Mouse (Mus musculus) embryonic facial prominence, embryonic 13.5 days (tissue): ENCODE data around the gene 1700023F06Rik. TPM values are rescaled to one million over a fixed set of nuclear protein-coding genes. Genes with fewer than 3 reads are reported as not detected.
"Not testable (repeated sequence)": the region's sequence is repeated elsewhere in the genome, so short reads cannot be mapped to it uniquely, and the experiment has no call there.

Experiments
- ATAC-seq: fragments of 200-750 bp; cut with Nextera tagmentation; 2 replicates; pipeline ENCODE4 v1.8.0; 2017; ENCODE audit warnings: low read depth; ENCODE audit not compliant: insufficient number of reproducible peaks, insufficient read depth, low FRiP score, low TSS enrichment
- H3K27ac ChIP-seq: fragments of 300-500 bp; sonication (generic); 2 replicates; pipeline ENCODE4 v1.5.1; 2015; ENCODE audit warnings: moderate library complexity, mild to moderate bottlenecking, inconsistent platforms
- H3K27me3 ChIP-seq: fragments of 300-500 bp; sonication (generic); 2 replicates; pipeline ENCODE4 v1.6.1; 2015; ENCODE audit warnings: mild to moderate bottlenecking, inconsistent platforms
- H3K36me3 ChIP-seq: fragments of 300-500 bp; sonication (generic); 2 replicates; pipeline ENCODE4 v1.6.1; 2015; ENCODE audit warnings: mild to moderate bottlenecking, inconsistent platforms
- H3K4me1 ChIP-seq: fragments of 300-500 bp; sonication (generic); 2 replicates; pipeline ENCODE4 v1.6.1; 2015; ENCODE audit warnings: inconsistent platforms
- H3K4me2 ChIP-seq: fragments of 300-500 bp; sonication (generic); 2 replicates; pipeline ENCODE4 v1.6.1; 2015; ENCODE audit warnings: moderate library complexity, mild to moderate bottlenecking, inconsistent platforms
- H3K4me3 ChIP-seq: fragments of 300-500 bp; sonication (generic); 2 replicates; pipeline ENCODE4 v1.5.1; 2015; ENCODE audit warnings: mild to moderate bottlenecking, inconsistent platforms
- H3K9ac ChIP-seq: fragments of 300-500 bp; sonication (generic); 2 replicates; pipeline ENCODE4 v1.6.1; 2015; ENCODE audit warnings: mild to moderate bottlenecking, inconsistent platforms
- H3K9me3 ChIP-seq: fragments of 300-500 bp; sonication (generic); 2 replicates; pipeline ENCODE4 v1.6.1; 2016; ENCODE audit warnings: inconsistent platforms
- WGBS: fragments of 180-500 bp; shearing (Covaris S2); methylation state at CpG from one replicate; pipeline ENCODE4 v1.1.7; 2015; ENCODE audit warnings: mixed read lengths; 5-methylcytosine and 5-hydroxymethylcytosine counted together
- polyA plus RNA-seq: library from polyadenylated mRNA; unstranded; fragments of >200 nt; fragmentation: Nextera tagmentation; extraction: Ambion mirVana; gene quantifications from 2 replicates; pipeline ENCODE4 v1.2.1, GENCODE M21; 2015

1700023F06Rik gene
- polyA plus RNA-seq, 1 experiment from 2014 or later, result 1.4 TPM

GRCm38 (mm10) chr11:103222718-103223117 is 14.4 kb upstream of the 1700023F06Rik start:
- not testable (repeated sequence) for H3K4me2 ChIP-seq, H3K27me3 ChIP-seq, H3K9ac ChIP-seq, H3K27ac ChIP-seq, H3K9me3 ChIP-seq, H3K4me3 ChIP-seq, ATAC-seq
- WGBS, result 87% methylated on average over 4 of the region's 4 CpGs
- Histone ChIP-seq H3K36me3 (peaks cover 73% of the 10 kb centered on the region), H3K4me1 (peaks cover 24% of the 10 kb centered on the region)

GRCm38 (mm10) chr11:103221437-103221836 is 13.1 kb upstream of the 1700023F06Rik start:
- Histone ChIP-seq H3K36me3 (peaks cover 60% of the 10 kb centered on the region), H3K4me2 (no peak overlapping the region), H3K4me1 (peaks cover 24% of the 10 kb centered on the region), H3K4me3 (no peak overlapping the region), H3K9ac (no peak overlapping the region), H3K9me3 (no peaks in the 10 kb centered on the region), H3K27ac (no peak overlapping the region), H3K27me3 (peaks cover 11% of the 10 kb centered on the region)
- WGBS, result 91% methylated on average over 6 of the region's 6 CpGs
- no peak for ATAC-seq

GRCm38 (mm10) chr11:103219995-103220394 is 11.6 kb upstream of the 1700023F06Rik start:
- Histone ChIP-seq H3K4me2 (no peak overlapping the region), H3K4me1 (peaks cover 21% of the 10 kb centered on the region), H3K27ac (no peak overlapping the region), H3K9ac (no peak overlapping the region), H3K27me3 (peaks cover 14% of the 10 kb centered on the region), H3K4me3 (no peak overlapping the region), H3K36me3 (peaks cover 46% of the 10 kb centered on the region), H3K9me3 (no peaks in the 10 kb centered on the region)
- ATAC-seq, result no peak
- whole genome bisulfite sequencing, result 80% methylated on average over 4 of the region's 4 CpGs

- Histone ChIP-seq H3K4me2 (no peak overlapping the region), H3K27ac (no peak overlapping the region), H3K4me3 (no peak overlapping the region), H3K9ac (no peak overlapping the region), H3K9me3 (no peaks in the 10 kb centered on the region), H3K4me1 (peaks cover 16% of the 10 kb centered on the region), H3K27me3 (peaks cover 14% of the 10 kb centered on the region), H3K36me3 (peaks cover 40% of the 10 kb centered on the region)
- 78% methylated on average over 5 of the region's 5 CpGs for WGBS
- ATAC-seq, result no peak
Observed at GRCm38 (mm10) chr11:103219259-103219658, 10.9 kb upstream of the 1700023F06Rik start.

GRCm38 (mm10) chr11:103218517-103218901 is 10.2 kb upstream of the 1700023F06Rik start:
- no peaks in the 10 kb centered on the region for H3K9me3 ChIP-seq
- no peak for ATAC-seq
- peak overlapping the region; percentile 61 for H3K9ac ChIP-seq
- H3K4me3 ChIP-seq, result peak overlapping the region; percentile 43
- peak overlapping the region; percentile 99 for H3K4me2 ChIP-seq
- peaks cover 14% of the 10 kb centered on the region for H3K27me3 ChIP-seq
- 16% methylated on average over 6 of the region's 6 CpGs for WGBS
- peaks cover 8% of the 10 kb centered on the region for H3K4me1 ChIP-seq
- peaks cover 33% of the 10 kb centered on the region for H3K36me3 ChIP-seq
- H3K27ac ChIP-seq, result no peak overlapping the region

GRCm38 (mm10) chr11:103217790-103218516 is 9.6 kb upstream of the 1700023F06Rik start, which contains the start of gene Spata32:
Gene Spata32, minus strand, starts transcription at chr11:103218432.
- peaks cover 8% of the 10 kb centered on the region for H3K4me1 ChIP-seq
- no peaks in the 10 kb centered on the region for H3K9me3 ChIP-seq
- H3K4me2 ChIP-seq, result peak within 1 kb of the TSS; percentile 99
- ATAC-seq, result peak; percentile 52; the same call in 1 of the 2 replicates
- H3K27ac ChIP-seq, result no peak within 1 kb of the TSS
- under 1% methylated on average over 45 of the region's 45 CpGs for WGBS
- H3K36me3 ChIP-seq, result peaks cover 30% of the 10 kb centered on the region
- peaks cover 14% of the 10 kb centered on the region for H3K27me3 ChIP-seq
- H3K4me3 ChIP-seq, result peak within 1 kb of the TSS; percentile 43
- peak within 1 kb of the TSS; percentile 61 for H3K9ac ChIP-seq

GRCm38 (mm10) chr11:103215355-103215754 is 7.0 kb upstream of the 1700023F06Rik start:
- Histone ChIP-seq H3K9me3 (no peaks in the 10 kb centered on the region), H3K4me3 (no peak overlapping the region), H3K27ac (no peak overlapping the region), H3K27me3 (peaks cover 14% of the 10 kb centered on the region), H3K4me1 (peaks cover 8% of the 10 kb centered on the region), H3K4me2 (no peak overlapping the region), H3K9ac (no peak overlapping the region), H3K36me3 (peaks cover 12% of the 10 kb centered on the region)
- WGBS, result 73% methylated on average over 1 of the region's 1 CpGs
- ATAC-seq, result no peak

- H3K4me2 ChIP-seq, result no peak overlapping the region
- no peak overlapping the region for H3K27ac ChIP-seq
- no peak overlapping the region for H3K4me3 ChIP-seq
- peaks cover 7% of the 10 kb centered on the region for H3K4me1 ChIP-seq
- H3K27me3 ChIP-seq, result 0 out of 2 replicates have a peak, but pooled peaks cover 9% of the 10 kb centered on the region
- no peak overlapping the region for H3K9ac ChIP-seq
- no peak for ATAC-seq
- H3K36me3 ChIP-seq, result no peaks in the 10 kb centered on the region
- no peaks in the 10 kb centered on the region for H3K9me3 ChIP-seq
- 83% methylated on average over 5 of the region's 5 CpGs for WGBS
Observed at GRCm38 (mm10) chr11:103213712-103214111, 5.4 kb upstream of the 1700023F06Rik start.

GRCm38 (mm10) chr11:103210291-103210690 is 1.9 kb upstream of the 1700023F06Rik start:
- Histone ChIP-seq H3K9me3 (no peaks in the 10 kb centered on the region), H3K9ac (no peak overlapping the region), H3K4me3 (no peak overlapping the region), H3K27ac (no peak overlapping the region), H3K4me2 (no peak overlapping the region), H3K36me3 (no peaks in the 10 kb centered on the region), H3K4me1 (no peaks in the 10 kb centered on the region), H3K27me3 (no peaks in the 10 kb centered on the region)
- no peak for ATAC-seq
- WGBS, result 63% methylated on average over 8 of the region's 8 CpGs

- ATAC-seq, result no peak
- peaks cover 2% of the 10 kb centered on the region; the same call in 1 of the 2 replicates for H3K27me3 ChIP-seq
- H3K27ac ChIP-seq, result no peak overlapping the region
- no peaks in the 10 kb centered on the region for H3K36me3 ChIP-seq
- H3K9me3 ChIP-seq, result no peaks in the 10 kb centered on the region
- H3K4me1 ChIP-seq, result peaks cover 7% of the 10 kb centered on the region
- H3K4me2 ChIP-seq, result no peak overlapping the region
- H3K4me3 ChIP-seq, result no peak overlapping the region
- WGBS, result 90% methylated on average over 6 of the region's 6 CpGs
- H3K9ac ChIP-seq, result no peak overlapping the region
Observed at GRCm38 (mm10) chr11:103206203-103206602, 2.2 kb downstream of the 1700023F06Rik start.

GRCm38 (mm10) chr11:103202376-103202775 is 6.0 kb downstream of the 1700023F06Rik start:
- peaks cover 41% of the 10 kb centered on the region for H3K27me3 ChIP-seq
- H3K27ac ChIP-seq, result no peak overlapping the region
- H3K9ac ChIP-seq, result no peak overlapping the region
- H3K4me1 ChIP-seq, result peaks cover 34% of the 10 kb centered on the region
- no peak for ATAC-seq
- H3K4me3 ChIP-seq, result no peak overlapping the region
- no peaks in the 10 kb centered on the region for H3K36me3 ChIP-seq
- no peaks in the 10 kb centered on the region for H3K9me3 ChIP-seq
- no peak overlapping the region for H3K4me2 ChIP-seq

- H3K4me3 ChIP-seq, result no peak overlapping the region
- 9% methylated on average over 6 of the region's 6 CpGs for WGBS
- ATAC-seq, result peak; percentile 65
- peak overlapping the region; percentile 57 for H3K27ac ChIP-seq
- H3K36me3 ChIP-seq, result no peaks in the 10 kb centered on the region
- H3K4me2 ChIP-seq, result no peak overlapping the region
- no peak overlapping the region for H3K9ac ChIP-seq
- peaks cover 48% of the 10 kb centered on the region for H3K27me3 ChIP-seq
- peaks cover 34% of the 10 kb centered on the region for H3K4me1 ChIP-seq
- no peaks in the 10 kb centered on the region for H3K9me3 ChIP-seq
Observed at GRCm38 (mm10) chr11:103201664-103202063, 6.7 kb downstream of the 1700023F06Rik start.
